Mouse (Mus musculus) spleen, postnatal 14 days (tissue): ENCODE results near the gene Sorl1.

Source experiments
- DNase-seq, 2 experiments: peaks; one replicate each; pipeline ENCODE4 v3.0.0; 2021 to 2022; ENCODE audit warnings: low spot score in 2 of 2

Gene Sorl1

DNA sequence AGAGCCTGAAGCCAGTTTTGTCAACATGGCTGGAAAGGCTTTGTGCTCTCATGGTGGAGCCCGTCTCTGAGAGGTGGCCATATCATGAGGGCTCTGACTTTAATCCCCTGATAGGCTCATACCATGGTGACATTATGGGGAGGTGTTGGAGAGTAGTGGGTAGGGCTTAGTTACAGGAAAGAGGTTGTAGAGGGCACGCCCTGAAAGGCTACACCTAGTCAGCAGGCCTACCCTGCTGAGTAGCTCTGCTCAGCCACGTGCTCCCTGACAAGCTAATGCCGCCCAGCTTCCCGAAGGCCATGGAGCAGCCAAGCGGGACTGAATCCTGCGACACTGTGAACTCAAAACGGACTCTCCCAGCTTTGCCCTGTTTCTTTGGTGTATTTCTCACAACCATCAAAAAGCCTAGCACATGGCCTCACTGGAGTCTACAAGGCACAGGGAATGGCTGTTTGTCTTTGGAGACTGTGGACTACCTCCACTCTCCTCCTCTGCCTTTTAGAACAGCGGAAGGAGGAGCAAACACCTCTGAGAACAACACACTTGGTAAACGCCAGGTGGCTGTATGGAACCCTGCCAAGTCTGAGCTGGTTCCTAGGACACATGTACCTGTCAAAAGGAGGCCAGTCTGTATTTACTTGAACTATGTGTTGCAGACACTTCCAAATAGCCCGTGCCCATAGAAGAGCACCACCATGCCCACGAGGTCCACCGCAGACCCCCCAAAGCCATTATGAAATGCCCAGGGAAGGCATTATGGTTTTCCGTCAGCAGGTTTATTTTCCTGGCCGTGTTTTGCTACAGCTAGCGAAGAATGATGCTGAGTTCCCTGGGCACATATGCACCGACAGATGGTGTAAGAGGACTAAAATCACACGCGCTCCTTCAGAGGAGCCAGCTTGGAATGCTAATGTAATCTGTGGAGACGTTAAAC lies 69.5 kb downstream of the Sorl1 start:
- DNase-seq, result no peak

DNA sequence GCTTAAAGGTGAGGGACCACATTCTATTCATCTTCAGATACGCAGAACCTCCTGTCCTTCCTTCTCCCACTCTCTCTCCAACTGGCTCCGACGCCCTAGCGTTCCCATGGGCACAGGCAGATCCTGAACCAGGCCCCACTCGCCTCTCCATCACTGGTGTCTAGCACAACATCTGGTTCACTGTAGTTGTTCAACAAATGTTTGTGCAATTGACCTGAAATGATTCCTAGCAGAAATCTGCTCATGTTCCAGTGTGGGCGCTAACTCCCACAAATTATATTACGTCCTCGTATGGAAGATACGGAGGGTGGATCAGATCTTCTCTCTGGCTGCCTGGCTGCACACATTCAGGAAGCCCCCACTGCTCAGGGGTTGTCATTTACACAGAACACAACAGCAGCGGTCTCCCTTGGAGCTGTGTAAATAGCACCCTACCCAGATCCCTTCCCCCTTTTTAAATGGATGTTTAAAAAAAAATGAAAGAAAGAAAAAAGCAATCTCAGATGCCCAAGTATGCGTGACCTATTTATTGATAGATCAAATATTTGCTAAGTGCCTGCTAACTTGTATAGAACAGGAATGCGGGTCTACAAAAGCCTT lies 70.4 kb downstream of the Sorl1 start:
- no peak for DNase-seq

DNA sequence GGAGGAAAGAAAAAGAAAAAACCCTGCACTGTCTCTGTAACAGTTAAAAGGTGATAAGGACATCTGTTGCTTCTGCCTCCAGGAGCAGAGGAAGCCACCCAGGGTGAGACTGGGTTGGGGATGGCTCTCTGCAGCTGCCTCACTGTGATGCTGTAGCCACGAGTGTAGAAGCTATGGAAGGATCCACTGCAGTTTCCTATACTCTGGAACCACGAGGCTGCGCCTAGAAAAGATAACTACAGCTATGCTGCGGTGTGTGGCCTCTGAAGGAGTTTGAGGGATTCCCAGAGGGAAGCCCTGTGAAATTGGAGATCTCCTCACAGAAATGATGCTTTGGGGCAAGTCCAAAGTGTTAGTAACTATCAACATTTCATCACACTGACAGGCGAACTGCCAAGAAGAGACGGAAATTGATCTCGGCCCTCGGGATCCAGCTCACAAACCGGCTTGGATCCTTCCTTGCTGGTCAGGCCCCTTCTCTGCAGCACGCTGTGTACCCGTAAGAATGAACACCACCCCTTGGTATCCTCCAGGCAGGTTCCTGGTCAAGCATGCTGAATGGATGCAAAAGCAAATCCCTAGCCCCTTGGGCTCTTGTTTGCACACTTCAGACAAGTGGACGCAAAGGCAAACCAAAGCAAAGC lies 71.3 kb downstream of the Sorl1 start:
- no peak for DNase-seq

DNA sequence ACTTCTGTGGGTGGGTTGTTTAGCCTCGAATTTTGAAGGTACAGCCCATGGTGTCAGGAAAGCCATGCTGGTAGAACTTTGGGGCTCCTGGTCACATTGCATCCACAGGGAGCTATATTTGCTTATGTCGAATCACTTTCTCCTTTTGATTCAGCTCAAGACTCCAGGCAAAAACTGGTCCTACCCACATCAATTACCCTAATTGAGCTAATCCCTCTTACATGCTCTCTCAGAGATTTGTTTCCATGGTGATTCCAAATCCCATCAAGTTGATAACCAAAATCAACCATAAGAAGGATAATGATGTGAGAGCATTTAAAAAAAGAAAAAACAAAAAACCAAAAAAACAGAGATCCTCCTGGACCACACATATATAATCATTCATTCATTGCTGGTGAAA lies 75.6 kb downstream of the Sorl1 start:
- DNase-seq, result no peak

DNA sequence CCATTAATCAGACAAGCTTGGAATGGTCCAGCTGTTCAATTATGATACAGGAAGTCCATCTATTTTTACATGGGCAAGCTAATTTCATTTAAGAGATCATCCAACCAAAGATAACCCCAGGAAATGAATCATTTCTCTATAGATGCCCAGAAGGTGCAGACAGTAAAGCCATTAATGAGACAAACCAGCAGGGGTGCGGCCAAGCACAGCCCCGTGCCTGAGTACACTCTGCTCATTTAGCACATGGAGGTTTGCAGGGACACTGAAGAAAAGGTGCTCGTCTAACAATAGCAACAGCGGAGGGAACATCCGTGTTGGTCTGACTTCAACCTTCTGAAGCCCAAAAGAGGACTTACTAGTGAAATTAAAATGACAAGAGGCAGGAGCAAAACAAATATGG lies 76.3 kb downstream of the Sorl1 start:
- DNase-seq, result no peak

DNA sequence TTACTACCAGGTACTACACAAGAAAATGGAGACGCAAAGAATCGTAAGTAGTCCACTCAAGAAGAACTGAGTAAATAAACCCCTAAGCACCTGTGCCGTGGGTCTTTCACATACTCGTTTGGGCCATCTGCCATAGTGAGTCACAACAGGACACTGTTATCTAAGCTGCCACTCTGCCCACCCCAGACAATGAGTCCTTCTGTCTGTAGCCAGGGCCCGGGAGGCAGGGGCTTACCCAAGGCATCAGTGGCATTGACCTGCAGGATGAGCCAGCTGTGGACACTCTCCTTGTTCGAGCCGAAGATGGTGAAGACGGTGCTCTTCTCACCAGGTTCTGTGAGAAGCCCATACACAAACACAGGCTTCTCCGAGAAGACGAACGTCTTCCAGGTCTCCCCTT lies 77.8 kb downstream of the Sorl1 start:
- DNase-seq, result no peak

DNA sequence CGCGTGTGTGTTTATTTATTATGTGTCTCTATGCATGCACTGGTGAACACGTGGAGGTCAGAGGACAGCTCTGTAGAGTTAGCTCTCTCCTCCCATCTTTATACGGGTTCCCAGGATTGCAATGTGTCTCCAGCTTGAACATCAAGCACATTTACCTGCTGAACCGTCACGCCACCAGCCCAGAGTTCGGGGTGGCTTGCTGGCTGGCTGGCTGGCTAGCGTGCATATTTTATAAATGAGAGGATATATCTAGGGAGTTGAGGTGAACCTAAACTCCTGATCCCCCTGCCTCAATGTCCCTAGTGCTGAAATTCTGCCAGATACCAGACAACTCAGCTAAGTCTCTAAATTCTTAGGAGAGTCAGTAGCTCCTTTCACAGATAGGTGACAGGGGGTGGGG lies 79.4 kb downstream of the Sorl1 start:
- DNase-seq, result no peak

DNA sequence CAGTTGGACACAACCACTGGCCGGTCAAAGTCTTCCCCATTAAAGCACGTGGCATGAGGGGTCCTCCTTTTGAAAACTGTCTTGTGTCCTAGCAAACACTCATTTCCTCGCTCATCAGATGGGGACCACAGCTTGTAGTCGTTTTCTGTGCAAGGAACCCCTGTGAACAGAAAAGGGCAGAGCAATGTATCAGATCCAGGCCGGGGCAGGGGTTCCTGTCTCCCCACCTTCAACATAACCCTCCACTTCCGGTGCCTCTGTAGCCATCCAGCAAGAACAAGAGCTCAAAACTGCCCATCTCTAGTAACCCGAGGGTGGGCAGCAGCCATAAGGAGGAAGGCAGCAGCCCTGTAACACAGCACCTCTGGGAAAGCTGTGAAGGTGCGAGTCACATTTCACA lies 80.2 kb downstream of the Sorl1 start:
- no peak for DNase-seq

GRCm38 (mm10) chr9:42039000-42039992 lies 84.8 kb downstream of the Sorl1 start:
- DNase-seq, result no peak

DNA sequence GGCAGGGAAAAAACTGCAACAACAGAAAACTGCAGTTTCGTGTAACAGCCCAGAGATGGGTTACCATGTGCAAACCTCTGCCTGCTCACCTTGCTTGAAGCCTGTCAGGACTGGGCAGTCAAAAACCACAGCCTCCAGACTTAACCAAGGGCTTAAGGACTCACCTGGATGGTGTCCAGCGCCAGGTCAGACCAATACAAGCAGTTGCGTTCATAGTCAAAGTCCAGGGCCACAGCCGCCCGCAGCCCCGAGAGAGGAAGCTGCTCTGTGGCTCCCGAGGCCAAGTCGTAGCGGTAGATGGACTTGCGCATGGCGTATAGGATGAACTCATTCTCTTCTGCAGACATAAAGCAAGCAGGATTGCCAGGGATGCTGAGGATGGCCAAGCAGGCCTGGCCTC lies 87.2 kb downstream of the Sorl1 start:
- DNase-seq, result no peak

GRCm38 (mm10) chr9:42035995-42036394 lies 88.1 kb downstream of the Sorl1 start:
- no peak for DNase-seq

GRCm38 (mm10) chr9:42035213-42035765 lies 88.8 kb downstream of the Sorl1 start:
- no peak for DNase-seq

DNA sequence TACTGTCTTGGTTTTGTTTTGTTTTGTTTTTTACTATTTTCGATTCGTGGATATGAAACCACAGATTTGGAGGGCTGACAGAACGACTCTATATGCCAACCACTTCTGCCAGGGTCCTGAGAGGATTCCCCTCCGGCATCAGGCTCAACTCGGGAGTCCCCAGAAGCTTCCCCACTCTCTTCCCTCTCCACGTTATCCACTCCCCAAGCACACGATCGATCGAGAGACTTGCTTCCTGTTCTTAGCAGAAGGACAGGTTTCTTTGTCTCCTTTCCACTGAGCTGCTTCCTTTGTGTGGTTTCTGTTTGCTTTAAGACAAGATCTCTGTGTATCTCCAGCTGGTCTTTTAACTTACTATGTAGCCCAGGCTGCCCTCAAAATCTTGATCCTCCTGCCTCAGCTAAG lies 90.0 kb downstream of the Sorl1 start:
- DNase-seq, result no peak

DNA sequence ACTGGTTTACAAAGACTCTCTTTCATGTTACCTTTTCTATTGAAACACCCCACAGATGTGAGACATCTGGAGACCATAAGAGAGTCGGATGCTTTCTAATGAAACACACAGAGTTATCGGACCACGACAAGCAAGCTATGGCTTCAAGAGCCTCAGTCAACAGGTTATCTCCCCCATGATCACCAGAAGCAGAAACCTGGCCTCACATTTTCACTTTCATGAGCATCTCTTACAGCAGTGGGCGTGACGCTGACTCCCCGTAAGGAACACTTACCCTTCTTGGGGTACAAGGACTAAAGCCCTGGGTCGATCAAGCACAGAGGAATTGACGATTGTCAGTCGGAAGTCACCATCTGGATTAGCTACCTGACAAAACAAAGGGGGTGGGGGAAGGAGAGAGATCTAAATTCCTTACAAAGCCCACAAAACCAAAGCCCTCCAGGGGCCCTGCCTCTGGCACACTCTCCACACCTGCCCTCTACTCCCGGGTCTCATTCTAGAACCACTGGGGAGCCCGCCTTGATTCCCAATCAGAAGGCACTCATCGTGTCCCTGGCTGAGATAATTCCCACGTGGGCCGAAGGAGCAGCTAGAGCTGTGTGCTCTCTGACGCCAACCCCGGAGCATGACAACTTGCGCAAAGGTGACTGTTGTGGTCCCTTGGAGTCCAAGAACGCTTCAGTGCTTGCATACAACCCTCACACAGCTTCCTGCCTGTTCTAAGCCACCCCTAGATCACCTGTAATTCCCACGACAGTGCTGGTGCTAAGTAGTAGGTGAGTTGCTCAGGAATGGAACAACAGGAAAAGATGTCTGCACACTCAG lies 90.6 kb downstream of the Sorl1 start:
- no peak for DNase-seq

- DNase-seq, result no peak
Measured at GRCm38 (mm10) chr9:42032419-42032818, 91.7 kb downstream of the Sorl1 start.

DNA sequence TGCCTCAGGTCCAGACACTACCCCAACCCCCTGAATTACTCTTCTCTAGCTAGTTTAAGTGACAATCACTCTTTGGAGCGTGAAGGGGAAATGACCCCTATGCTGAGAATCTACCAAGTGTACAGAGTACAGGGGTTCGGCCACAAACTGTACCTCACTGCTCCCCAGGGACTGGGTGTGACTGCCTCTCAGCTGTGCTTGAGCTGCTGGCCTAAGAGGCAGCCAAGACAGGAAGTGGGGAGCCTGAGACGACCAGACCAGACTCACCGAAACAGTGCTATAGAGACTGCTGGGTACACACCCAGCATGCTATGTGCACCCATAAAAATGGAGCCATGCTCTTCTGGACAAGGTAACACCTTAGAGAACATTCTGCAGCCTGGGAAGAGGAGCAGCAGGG lies 95.3 kb downstream of the Sorl1 start:
- DNase-seq, result peak; percentile 61 to 82

GRCm38 (mm10) chr9:42024257-42024656 lies 99.8 kb downstream of the Sorl1 start:
- no peak for DNase-seq

DNA sequence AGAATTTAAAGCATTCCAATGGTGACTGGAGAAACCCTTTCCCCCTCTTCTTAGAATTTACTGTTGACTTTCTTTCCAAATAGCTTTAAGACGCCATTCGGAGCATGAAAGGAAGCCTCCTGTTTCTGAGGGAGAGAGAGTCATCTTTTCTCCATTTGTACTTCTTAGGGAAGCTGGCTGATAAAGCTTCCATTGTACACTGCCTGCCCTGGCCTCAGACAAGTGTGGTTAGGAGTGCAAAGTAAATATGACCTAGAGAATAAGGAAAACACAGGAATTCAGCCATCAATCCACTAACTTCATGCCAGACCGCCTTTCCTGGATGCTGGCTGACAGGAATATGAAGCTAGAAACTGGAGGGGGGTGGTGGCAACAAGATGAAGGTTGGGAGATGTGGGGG lies 100.7 kb downstream of the Sorl1 start:
- DNase-seq, result no peak

DNA sequence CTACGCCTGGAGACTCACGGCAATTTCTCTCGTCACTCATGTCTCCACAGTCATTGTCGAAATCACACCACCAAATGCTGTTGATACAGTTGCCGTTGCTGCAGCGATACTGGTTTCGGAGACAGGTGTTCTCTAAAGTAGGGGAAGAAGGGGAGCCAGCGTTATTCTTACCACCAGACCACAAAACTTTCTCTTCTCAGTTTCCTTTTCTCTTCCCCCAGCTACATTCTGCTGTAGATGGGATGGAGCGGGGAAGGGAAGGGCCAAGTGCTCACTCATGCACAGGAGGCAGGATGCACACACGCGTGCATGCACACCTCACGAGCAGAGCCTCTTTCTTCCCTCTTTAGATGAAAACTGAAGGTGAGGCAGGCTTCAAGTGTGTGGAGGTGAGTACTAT lies 101.8 kb downstream of the Sorl1 start:
- no peak for DNase-seq

DNA sequence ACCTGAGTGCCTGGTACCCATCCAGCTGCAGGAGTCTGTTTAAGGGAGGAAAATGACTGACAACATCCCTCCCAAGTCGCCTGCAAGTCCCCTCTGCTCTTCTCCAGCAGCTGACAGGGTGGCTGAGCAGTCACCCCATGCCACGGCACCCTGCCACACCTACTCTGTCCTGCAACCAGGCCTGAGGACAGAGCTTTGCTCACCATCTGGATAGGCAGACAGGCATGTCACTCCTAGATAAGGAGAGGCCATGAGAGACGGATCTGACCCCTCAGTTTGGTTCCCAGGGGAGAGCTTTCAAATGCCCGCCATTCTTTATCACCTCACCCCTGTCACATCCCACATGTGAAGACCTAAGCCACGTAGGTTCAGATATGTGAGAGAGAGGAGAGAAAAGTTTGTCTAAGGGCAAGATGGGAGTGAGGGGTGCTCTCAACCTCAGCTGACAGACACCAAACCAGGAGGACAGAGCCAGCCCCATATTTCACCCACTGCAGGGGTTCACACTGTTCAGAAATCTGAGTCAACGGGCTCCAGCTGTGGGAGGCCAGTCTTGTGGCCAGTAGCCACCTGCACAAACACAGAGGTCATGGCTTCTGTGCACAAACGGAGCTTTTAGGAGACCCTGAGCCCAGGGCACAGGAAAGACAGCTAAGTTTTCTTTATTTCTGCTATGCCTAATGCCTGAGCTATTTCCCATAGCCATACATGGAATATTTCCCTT lies 104.6 kb downstream of the Sorl1 start:
- DNase-seq, result no peak
